Mouse (Mus musculus): ENCODE results near the gene Ntn1. TPM values are rescaled to one million over a fixed set of nuclear protein-coding genes. Genes with fewer than 3 reads are reported as not detected.

Ntn1 gene
- total RNA-seq (2021), result 1 to 10 TPM; 3.6 to 4.1 TPM
- long read RNA-seq, experiment 1, partial matches to known transcripts, result 0 of 1 reads
- long read RNA-seq, experiment 1, other reads (novel, unspliced or antisense), result 1 of 1 reads
- long read RNA-seq, experiment 2, partial matches to known transcripts, result 0 of 2 reads
- long read RNA-seq, experiment 2, other reads (novel, unspliced or antisense), result 2 of 2 reads

- intact Hi-C loops (cut with DNase I), result no loop called here
- no peak for DNase-seq
These were observed at the start of gene Ntn1 for GRCm38 (mm10) chr11:68400727-68401219. Gene Ntn1 (minus strand): TSS chr11:68400823.

GRCm38 (mm10) chr11:68448356-68448755, 47.7 kb upstream of the Ntn1 start:
- DNase-seq, result no peak
- intact Hi-C loops (cut with DNase I), result no loop called here

- no peak for DNase-seq
- intact Hi-C loops (cut with DNase I), result no loop called here
These were observed 46.6 kb upstream of the Ntn1 start for GRCm38 (mm10) chr11:68447242-68447641.

GRCm38 (mm10) chr11:68446547-68446946, 45.9 kb upstream of the Ntn1 start:
- intact Hi-C loops (cut with DNase I), result no loop called here
- DNase-seq, result no peak

- DNase-seq, result no peak
- intact Hi-C loops (cut with DNase I), result no loop called here
These were observed 45.3 kb upstream of the Ntn1 start for GRCm38 (mm10) chr11:68445901-68446300.

GRCm38 (mm10) chr11:68442983-68443638, 42.5 kb upstream of the Ntn1 start:
- no peak for DNase-seq
- intact Hi-C loops (cut with DNase I), result no loop called here

- intact Hi-C loops (cut with DNase I), result no loop called here
- DNase-seq, result no peak
These were observed 41.7 kb upstream of the Ntn1 start for GRCm38 (mm10) chr11:68442346-68442745.

GRCm38 (mm10) chr11:68440965-68441364, 40.3 kb upstream of the Ntn1 start:
- intact Hi-C loops (cut with DNase I), result no loop called here
- DNase-seq, result no peak

- intact Hi-C loops (cut with DNase I), result no loop called here
- DNase-seq, result no peak
These were observed 39.5 kb upstream of the Ntn1 start for GRCm38 (mm10) chr11:68440100-68440499.

- intact Hi-C loops (cut with DNase I), result no loop called here
These were observed 35.8 kb upstream of the Ntn1 start for GRCm38 (mm10) chr11:68436376-68436775.

GRCm38 (mm10) chr11:68435601-68436000, 35.0 kb upstream of the Ntn1 start:
- intact Hi-C loops (cut with DNase I), result no loop called here
- DNase-seq, result no peak

More at GRCm38 (mm10) chr11:68436376-68436775, 35.8 kb upstream of the Ntn1 start:
- DNase-seq, result no peak

- intact Hi-C loops (cut with DNase I), result no loop called here
- no peak for DNase-seq
These were observed 34.1 kb upstream of the Ntn1 start for GRCm38 (mm10) chr11:68434697-68435096.

- no peak for DNase-seq
- intact Hi-C loops (cut with DNase I), result no loop called here
These were observed 32.9 kb upstream of the Ntn1 start for GRCm38 (mm10) chr11:68433534-68433933.

- intact Hi-C loops (cut with DNase I), result no loop called here
- DNase-seq, result no peak
These were observed 31.9 kb upstream of the Ntn1 start for GRCm38 (mm10) chr11:68432361-68433021.

GRCm38 (mm10) chr11:68431699-68432360, 31.2 kb upstream of the Ntn1 start, which contains the start of gene Pik3r5:
Gene Pik3r5 (plus strand): TSS chr11:68432121.
- intact Hi-C loops (cut with DNase I), result no loop called here
- DNase-seq, result peak; percentile 63 to 73

GRCm38 (mm10) chr11:68430662-68431061, 30.0 kb upstream of the Ntn1 start:
- intact Hi-C loops (cut with DNase I), result no loop called here
- DNase-seq, result no peak

- intact Hi-C loops (cut with DNase I), result no loop called here
- DNase-seq, result no peak
These were observed 26.5 kb upstream of the Ntn1 start for GRCm38 (mm10) chr11:68427083-68427570.

GRCm38 (mm10) chr11:68425492-68426315, 25.1 kb upstream of the Ntn1 start:
- DNase-seq, result no peak
- intact Hi-C loops (cut with DNase I), result no loop called here

GRCm38 (mm10) chr11:68417831-68418230, 17.2 kb upstream of the Ntn1 start:
- intact Hi-C loops (cut with DNase I), result no loop called here
- DNase-seq, result peak in 1 of 2 experiments; percentile 23

- intact Hi-C loops (cut with DNase I), result no loop called here
- no peak for DNase-seq
These were observed 16.4 kb upstream of the Ntn1 start for GRCm38 (mm10) chr11:68417001-68417400.

Data from gastrocnemius, postnatal 36 days (tissue).